In genomic region chr12:36289634-36290033, GRCm38 (mm10) we compare ENCODE assay signal across 28 mouse cellular contexts. TPM values are rescaled to one million over a fixed set of nuclear protein-coding genes. Genes with fewer than 3 reads are reported as not detected.
DNase-seq lines count a peak whose midpoint lies in the region; ATAC-seq and TF ChIP-seq lines count a peak whose summit lies in the region.
"Had no signal": no experiment of that assay in that cellular context is flagged by ENCODE, and none has a peak within 500 bp of the region (broad histone marks: within the 10 kb centered on the region; RNA-seq: fewer than 3 reads in every experiment).

No protein-coding gene starts in this region.

- no peak overlapping the region for H3K27ac ChIP-seq in forebrain, postnatal 0 days (ENCODE audit: low read depth, low read length)
- H3K27ac ChIP-seq in forebrain, embryonic 10.5 days: no peak overlapping the region
- H3K27ac ChIP-seq in hindbrain, postnatal 0 days: no peak overlapping the region
- H3K27ac ChIP-seq in hindbrain, embryonic 11.5 days (ENCODE audit: low read depth, low read length): no peak overlapping the region
- H3K27ac ChIP-seq in midbrain, embryonic 15.5 days: no peak overlapping the region
- H3K27ac ChIP-seq: hindbrain, embryonic 14.5 days; kidney, postnatal 0 days; layer of hippocampus, adult 2 months; left cerebral cortex, adult 2 months; limb, embryonic 13.5 days; liver, embryonic 15.5 days; neural tube, embryonic 12.5 days; stomach, postnatal 0 days had no signal

- DNase-seq in forebrain, postnatal 0 days: peak; percentile 40
- DNase-seq in forebrain, embryonic 10.5 days (ENCODE audit: extremely low spot score, low spot score): no peak
- DNase-seq in hindbrain, postnatal 0 days (ENCODE audit: low spot score): peak; percentile 57
- no peak for DNase-seq in hindbrain, embryonic 11.5 days (ENCODE audit: low spot score)
- peak; percentile 93 to 96 for DNase-seq in cerebellum, postnatal 10 days
- peak; percentile 48 for DNase-seq in gastrocnemius, postnatal 25 days
- DNase-seq in kidney, adult 11 months: no peak
- DNase-seq: adrenal gland, postnatal 25 days; thymus, postnatal 14 days had no signal

- TF ChIP-seq CTCF in forebrain, postnatal 0 days (IDR thresholded peaks at IDR 0.05; ENCODE audit: low read depth): no peak
- no peak for TF ChIP-seq CTCF in hindbrain, postnatal 0 days (IDR thresholded peaks at IDR 0.05; ENCODE audit: low read depth)

- H3K27me3 ChIP-seq in forebrain, postnatal 0 days (ENCODE audit: insufficient read depth, low read length): no peaks in the 10 kb centered on the region
- H3K27me3 ChIP-seq in forebrain, embryonic 10.5 days (ENCODE audit: poor library complexity, severe bottlenecking): no peaks in the 10 kb centered on the region
- H3K27me3 ChIP-seq in hindbrain, postnatal 0 days (ENCODE audit: insufficient read depth, low read length): no peaks in the 10 kb centered on the region
- no peaks in the 10 kb centered on the region for H3K27me3 ChIP-seq in hindbrain, embryonic 11.5 days (ENCODE audit: control insufficient read depth, insufficient read depth, low read length)
- no peaks in the 10 kb centered on the region for H3K27me3 ChIP-seq in midbrain, embryonic 15.5 days (replicated peaks)
- H3K27me3 ChIP-seq: limb, embryonic 13.5 days; liver, embryonic 15.5 days; neural tube, embryonic 12.5 days; Patski had no signal

- H3K9me3 ChIP-seq in forebrain, postnatal 0 days (ENCODE audit: low read length): no peaks in the 10 kb centered on the region
- no peaks in the 10 kb centered on the region for H3K9me3 ChIP-seq in forebrain, embryonic 10.5 days
- H3K9me3 ChIP-seq in hindbrain, postnatal 0 days (ENCODE audit: low read length): no peaks in the 10 kb centered on the region
- no peaks in the 10 kb centered on the region for H3K9me3 ChIP-seq in hindbrain, embryonic 11.5 days (ENCODE audit: control insufficient read depth, low read length)
- no peaks in the 10 kb centered on the region for H3K9me3 ChIP-seq in midbrain, embryonic 15.5 days
- H3K9me3 ChIP-seq: limb, embryonic 13.5 days; liver, embryonic 15.5 days; neural tube, embryonic 12.5 days had no signal

- H3K9ac ChIP-seq in forebrain, postnatal 0 days: no peak overlapping the region
- H3K9ac ChIP-seq in hindbrain, postnatal 0 days (replicated peaks; ENCODE audit: low read length): no peak overlapping the region
- no peak overlapping the region for H3K9ac ChIP-seq in hindbrain, embryonic 11.5 days (ENCODE audit: low read depth, low read length)
- no peak overlapping the region for H3K9ac ChIP-seq in midbrain, embryonic 15.5 days
- H3K9ac ChIP-seq: hindbrain, embryonic 14.5 days; limb, embryonic 13.5 days; liver, embryonic 15.5 days; neural tube, embryonic 12.5 days had no signal

- no peaks in the 10 kb centered on the region for H3K4me1 ChIP-seq in forebrain, postnatal 0 days (ENCODE audit: insufficient read depth)
- H3K4me1 ChIP-seq in forebrain, embryonic 10.5 days: no peaks in the 10 kb centered on the region
- H3K4me1 ChIP-seq in hindbrain, postnatal 0 days (ENCODE audit: insufficient read depth, low read length): no peaks in the 10 kb centered on the region
- H3K4me1 ChIP-seq in hindbrain, embryonic 11.5 days (replicated peaks; ENCODE audit: control insufficient read depth, insufficient read depth, low read length): no peaks in the 10 kb centered on the region
- H3K4me1 ChIP-seq in midbrain, embryonic 15.5 days: no peaks in the 10 kb centered on the region
- H3K4me1 ChIP-seq: limb, embryonic 13.5 days; liver, embryonic 15.5 days; neural tube, embryonic 12.5 days had no signal

- no peaks in the 10 kb centered on the region for H3K36me3 ChIP-seq in forebrain, postnatal 0 days (ENCODE audit: insufficient read depth)
- H3K36me3 ChIP-seq in forebrain, embryonic 10.5 days (replicated peaks): no peaks in the 10 kb centered on the region
- H3K36me3 ChIP-seq in hindbrain, postnatal 0 days (ENCODE audit: insufficient read depth, low read length): no peaks in the 10 kb centered on the region
- no peaks in the 10 kb centered on the region for H3K36me3 ChIP-seq in hindbrain, embryonic 11.5 days (ENCODE audit: control insufficient read depth, insufficient read depth, low read length)
- H3K36me3 ChIP-seq in midbrain, embryonic 15.5 days (replicated peaks): no peaks in the 10 kb centered on the region
- H3K36me3 ChIP-seq: limb, embryonic 13.5 days; liver, embryonic 15.5 days; neural tube, embryonic 12.5 days had no signal

- no peak overlapping the region for H3K4me2 ChIP-seq in forebrain, postnatal 0 days (ENCODE audit: low read depth)
- H3K4me2 ChIP-seq in hindbrain, postnatal 0 days (ENCODE audit: low read depth, low read length): no peak overlapping the region
- H3K4me2 ChIP-seq in hindbrain, embryonic 11.5 days (replicated peaks; ENCODE audit: low read depth, low read length): no peak overlapping the region
- no peak overlapping the region for H3K4me2 ChIP-seq in midbrain, embryonic 15.5 days
- H3K4me2 ChIP-seq: hindbrain, embryonic 14.5 days; limb, embryonic 13.5 days; liver, embryonic 15.5 days; neural tube, embryonic 12.5 days had no signal

- peak; percentile 91 for ATAC-seq in forebrain, postnatal 0 days
- ATAC-seq in hindbrain, postnatal 0 days: peak; percentile 91
- no peak for ATAC-seq in hindbrain, embryonic 11.5 days (ENCODE audit: low FRiP score)
- no peak for ATAC-seq in midbrain, embryonic 15.5 days (replicated peaks)
- ATAC-seq: activated CD4-positive, CD25-positive, alpha-beta regulatory T cell, adult 4 months; intestine, postnatal 0 days; lung, postnatal 0 days; Patski had no signal

- no peak overlapping the region for H3K4me3 ChIP-seq in forebrain, postnatal 0 days (ENCODE audit: low read depth, low read length)
- H3K4me3 ChIP-seq in forebrain, embryonic 10.5 days: no peak overlapping the region
- no peak overlapping the region for H3K4me3 ChIP-seq in hindbrain, postnatal 0 days (ENCODE audit: low read length)
- H3K4me3 ChIP-seq in hindbrain, embryonic 11.5 days (ENCODE audit: low read depth, low read length): no peak overlapping the region
- H3K4me3 ChIP-seq in midbrain, embryonic 15.5 days: no peak overlapping the region
- H3K4me3 ChIP-seq: layer of hippocampus, adult 2 months; left cerebral cortex, adult 2 months; limb, embryonic 13.5 days; liver, embryonic 15.5 days; neural tube, embryonic 12.5 days had no signal

- 67% methylated on average over 8 of the region's 8 CpGs for WGBS in forebrain, postnatal 0 days
- WGBS in forebrain, embryonic 10.5 days: 93% methylated on average over 8 of the region's 8 CpGs
- WGBS in hindbrain, postnatal 0 days: 61% methylated on average over 8 of the region's 8 CpGs
- WGBS in hindbrain, embryonic 11.5 days: 88% methylated on average over 8 of the region's 8 CpGs
- WGBS in midbrain, embryonic 15.5 days: 85% methylated on average over 8 of the region's 8 CpGs

RNA-seq across cellular contexts. Expression of gene Sostdc1, which starts 24.3 kb away (rescaled TPM):
- total RNA-seq in forebrain, postnatal 0 days (2014; rRNA removed): 6.9 and 8.3 TPM in 2 replicates
- 12.6 and 16.7 TPM in 2 replicates for polyA plus RNA-seq in forebrain, postnatal 0 days (2015; fragmentation: Nextera tagmentation; extraction: Ambion mirVana)
- polyA plus RNA-seq in forebrain, embryonic 10.5 days (2016; fragmentation: Nextera tagmentation; extraction: Ambion mirVana): 10.2 and 11.4 TPM in 2 replicates
- 12.0 and 14.2 TPM in 2 replicates for total RNA-seq in hindbrain, postnatal 0 days (2014; rRNA removed)
- 28.9 and 32.4 TPM in 2 replicates for polyA plus RNA-seq in hindbrain, postnatal 0 days (2015; fragmentation: Nextera tagmentation; extraction: Ambion mirVana)
- 17.8 and 27.2 TPM in 2 replicates for polyA plus RNA-seq in hindbrain, embryonic 11.5 days (2014; fragmentation: Nextera tagmentation; extraction: Ambion mirVana)
- total RNA-seq in gastrocnemius, postnatal 25 days (2021): under 1 TPM; 0.26 to 0.43 TPM
- 6.8 and 8.1 TPM in 2 replicates for polyA plus RNA-seq in midbrain, embryonic 15.5 days (2015; fragmentation: Nextera tagmentation; extraction: Ambion mirVana)
- total RNA-seq: megakaryocyte, adult 5-6 weeks had no signal
- polyA plus RNA-seq: C2C12 had no signal

RNA-seq across cellular contexts. Expression of gene Lrrc72, which starts 36.4 kb away (rescaled TPM):
- not detected in 2 replicates for total RNA-seq in forebrain, postnatal 0 days (2014; rRNA removed)
- not detected in 2 replicates for polyA plus RNA-seq in forebrain, postnatal 0 days (2015; fragmentation: Nextera tagmentation; extraction: Ambion mirVana)
- not detected in 2 replicates for polyA plus RNA-seq in forebrain, embryonic 10.5 days (2016; fragmentation: Nextera tagmentation; extraction: Ambion mirVana)
- not detected in 2 replicates for total RNA-seq in hindbrain, postnatal 0 days (2014; rRNA removed)
- polyA plus RNA-seq in hindbrain, postnatal 0 days (2015; fragmentation: Nextera tagmentation; extraction: Ambion mirVana): not detected in 2 replicates
- not detected in 2 replicates for polyA plus RNA-seq in hindbrain, embryonic 11.5 days (2014; fragmentation: Nextera tagmentation; extraction: Ambion mirVana)
- not detected for total RNA-seq in gastrocnemius, postnatal 25 days (2021)
- 0.43 TPM in 1 of 2 replicates, not detected in the other for polyA plus RNA-seq in midbrain, embryonic 15.5 days (2015; fragmentation: Nextera tagmentation; extraction: Ambion mirVana)
- total RNA-seq: adrenal gland, postnatal 25 days; gastrocnemius, postnatal 4 days; layer of hippocampus, adult 2 months; left cerebral cortex, adult 2 months had no signal
- polyA plus RNA-seq: activated CD4-positive, CD25-positive, alpha-beta regulatory T cell, adult 4 months; C2C12; embryonic facial prominence, embryonic 14.5 days; forebrain, embryonic 11.5 days; heart, postnatal 0 days; hindbrain, embryonic 14.5 days; intestine, postnatal 0 days; kidney, postnatal 0 days; limb, embryonic 13.5 days; liver, embryonic 15.5 days; lung, postnatal 0 days; neural tube, embryonic 12.5 days; Patski; stomach, postnatal 0 days had no signal

Comparison
In these comparisons a context has a peak if more than half of its experiments do, and no peak if none do; other contexts are left out.
1. ATAC-seq: peak in forebrain, postnatal 0 days (single experiment) and hindbrain, postnatal 0 days (single experiment); none in hindbrain, embryonic 11.5 days (single experiment) and midbrain, embryonic 15.5 days (single experiment).
2. DNase-seq: peak in forebrain, postnatal 0 days (single experiment), hindbrain, postnatal 0 days (single experiment), cerebellum, postnatal 10 days (2 of 2) and gastrocnemius, postnatal 25 days (single experiment); none in forebrain, embryonic 10.5 days (single experiment), hindbrain, embryonic 11.5 days (single experiment) and kidney, adult 11 months (single experiment).